Mouse (Mus musculus) lung, adult 2 months (tissue): Measurements from ENCODE around the gene Epha2. TPM values are rescaled to one million over a fixed set of nuclear protein-coding genes. Genes with fewer than 3 reads are reported as not detected.

Experiments
- DNase-seq: peaks from one replicate; pipeline ENCODE4 v3.0.0; 2022
- H3K4me1 ChIP-seq: fragments of 200-500 bp; 2 replicates; pipeline ENCODE4 v1.6.1; 2011; ENCODE audit warnings: low read length; ENCODE audit not compliant: control insufficient read depth, insufficient read depth
- H3K4me3 ChIP-seq: fragments of 200-500 bp; replicated peaks from 2 replicates; pipeline ENCODE3; 2011; ENCODE audit warnings: low read depth, mild to moderate bottlenecking, control low read depth, low read length; ENCODE audit errors: extremely low read depth
- CTCF ChIP-seq: fragments of 200-500 bp; IDR thresholded peaks from 2 replicates; pipeline ENCODE4 v1.5.1; 2011; ENCODE audit warnings: mild to moderate bottlenecking, low read length, control low read depth; ENCODE audit not compliant: insufficient read depth
- POLR2A ChIP-seq: fragments of 200-500 bp; IDR thresholded peaks from 2 replicates; pipeline ENCODE4 v1.6.1; 2011; ENCODE audit warnings: low read depth, mild to moderate bottlenecking, control low read depth, low read length, borderline replicate concordance; ENCODE audit errors: extremely low read depth
- WGBS: fragments of 180-500 bp; shearing (Covaris S2); methylation state at CpG from one replicate; pipeline ENCODE4 v1.1.7; 2018; 5-methylcytosine and 5-hydroxymethylcytosine counted together
- polyA plus RNA-seq: library from polyadenylated mRNA; depleted of rRNA; stranded (reverse); fragments of >200 nt; gene quantifications from 2 replicates; pipeline ENCODE4 v1.2.3, GENCODE M21; 2012

Epha2 gene
- polyA plus RNA-seq, 1 experiment, result 54.0 TPM

GRCm38 (mm10) chr4:141322526-141322925 is 21.5 kb downstream of the Epha2 start:
- peaks cover 6% of the 10 kb centered on the region for H3K4me1 ChIP-seq
- 71% methylated on average over 11 of the region's 11 CpGs for WGBS
- no peak for DNase-seq
- no peak for TF ChIP-seq POLR2A
- no peak overlapping the region for H3K4me3 ChIP-seq

GRCm38 (mm10) chr4:141324771-141325191 is 23.7 kb downstream of the Epha2 start:
- Histone ChIP-seq H3K4me1 (peaks cover 6% of the 10 kb centered on the region), H3K4me3 (no peak overlapping the region)
- WGBS, result 56% methylated on average over 6 of the region's 6 CpGs
- DNase-seq, result no peak
- TF ChIP-seq POLR2A, result no peak
- no peak for TF ChIP-seq CTCF

GRCm38 (mm10) chr4:141325636-141326035 is 24.6 kb downstream of the Epha2 start:
- H3K4me3 ChIP-seq, result no peak overlapping the region
- WGBS, result 37% methylated on average over 15 of the region's 15 CpGs
- peaks cover 6% of the 10 kb centered on the region for H3K4me1 ChIP-seq
- no peak for TF ChIP-seq CTCF
- no peak for TF ChIP-seq POLR2A
- DNase-seq, result no peak

- H3K4me3 ChIP-seq, result no peak overlapping the region
- no peak for DNase-seq
- peaks cover 6% of the 10 kb centered on the region for H3K4me1 ChIP-seq
- TF ChIP-seq POLR2A, result no peak
- no peak for TF ChIP-seq CTCF
- WGBS, result 89% methylated on average over 4 of the region's 4 CpGs
These were observed 26.0 kb downstream of the Epha2 start for GRCm38 (mm10) chr4:141327075-141327474.

- peaks cover 6% of the 10 kb centered on the region for H3K4me1 ChIP-seq
- DNase-seq, result no peak
- WGBS, result 87% methylated on average over 9 of the region's 9 CpGs
- H3K4me3 ChIP-seq, result no peak overlapping the region
- TF ChIP-seq POLR2A, result no peak
- no peak for TF ChIP-seq CTCF
These were observed 27.7 kb downstream of the Epha2 start for GRCm38 (mm10) chr4:141328742-141329141.

GRCm38 (mm10) chr4:141329968-141330367 is 28.9 kb downstream of the Epha2 start:
- Histone ChIP-seq H3K4me1 (peaks cover 3% of the 10 kb centered on the region), H3K4me3 (no peak overlapping the region)
- no peak for DNase-seq
- WGBS, result 66% methylated on average over 12 of the region's 12 CpGs
- no peak for TF ChIP-seq CTCF
- TF ChIP-seq POLR2A, result no peak

- no peak for DNase-seq
- WGBS, result 87% methylated on average over 2 of the region's 2 CpGs
These were observed 30.4 kb downstream of the Epha2 start for GRCm38 (mm10) chr4:141331446-141331845.

GRCm38 (mm10) chr4:141332258-141332657 is 31.2 kb downstream of the Epha2 start:
- Histone ChIP-seq H3K4me1 (no peaks in the 10 kb centered on the region), H3K4me3 (no peak overlapping the region)
- TF ChIP-seq POLR2A (no peak), CTCF (no peak)
- DNase-seq, result no peak
- WGBS, result 67% methylated on average over 7 of the region's 7 CpGs

More at GRCm38 (mm10) chr4:141331446-141331845, 30.4 kb downstream of the Epha2 start:
- H3K4me3 ChIP-seq, result no peak overlapping the region
- TF ChIP-seq POLR2A (no peak), CTCF (no peak)
- no peaks in the 10 kb centered on the region for H3K4me1 ChIP-seq

GRCm38 (mm10) chr4:141334695-141335094 is 33.7 kb downstream of the Epha2 start:
- Histone ChIP-seq H3K4me3 (no peak overlapping the region), H3K4me1 (no peaks in the 10 kb centered on the region)
- 83% methylated on average over 5 of the region's 5 CpGs for WGBS
- DNase-seq, result no peak
- TF ChIP-seq CTCF (no peak), POLR2A (no peak)

GRCm38 (mm10) chr4:141335263-141335796 is 34.3 kb downstream of the Epha2 start:
- Histone ChIP-seq H3K4me3 (no peak overlapping the region), H3K4me1 (no peaks in the 10 kb centered on the region)
- WGBS, result 46% methylated on average over 3 of the region's 3 CpGs
- no peak for TF ChIP-seq CTCF
- TF ChIP-seq POLR2A, result no peak
- DNase-seq, result no peak
